Comparison of ENCODE assay signal across 12 mouse cellular contexts in the genomic region with DNA sequence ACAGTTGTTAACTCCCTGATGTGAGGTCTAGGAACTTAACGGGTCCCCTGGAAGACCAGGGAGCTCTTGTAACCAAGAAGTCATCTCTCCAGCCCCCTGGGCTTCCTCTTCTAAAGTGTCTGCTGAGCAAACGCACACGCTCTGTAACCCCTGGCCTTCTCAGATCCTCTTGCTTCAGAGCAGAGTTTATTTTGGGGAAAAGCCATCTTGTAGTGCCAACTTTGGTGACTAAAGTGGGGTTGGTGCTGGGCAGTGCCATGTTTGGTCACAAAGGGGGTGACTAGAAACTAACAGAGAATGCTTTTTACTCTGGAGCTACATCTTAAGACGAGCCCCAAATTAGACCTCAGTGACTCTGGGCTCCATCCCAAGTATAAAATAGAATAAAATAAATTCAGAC. TPM values are rescaled to one million over a fixed set of nuclear protein-coding genes. Genes with fewer than 3 reads are reported as not detected.
DNase-seq lines count a peak whose midpoint lies in the region; ATAC-seq and TF ChIP-seq lines count a peak whose summit lies in the region.
"Had no signal": no experiment of that assay in that cellular context is flagged by ENCODE, and none has a peak within 500 bp of the region (broad histone marks: within the 10 kb centered on the region; RNA-seq: fewer than 3 reads in every experiment).

No protein-coding gene starts in this region.

- H3K9me3 ChIP-seq in intestine, embryonic 16.5 days (ENCODE audit: control insufficient read depth, low read length) = no peaks in the 10 kb centered on the region
- no peaks in the 10 kb centered on the region for H3K9me3 ChIP-seq in intestine, postnatal 0 days (ENCODE audit: control insufficient read depth)
- H3K9me3 ChIP-seq: embryonic facial prominence, embryonic 12.5 days; hindbrain, embryonic 10.5 days; midbrain, embryonic 15.5 days had no signal

- TF ChIP-seq CTCF in intestine, postnatal 0 days (IDR thresholded peaks at IDR 0.05; ENCODE audit: low read depth) = no peak

- no peak overlapping the region for H3K9ac ChIP-seq in intestine, embryonic 16.5 days (ENCODE audit: low read depth, low read length)
- H3K9ac ChIP-seq in intestine, postnatal 0 days (ENCODE audit: low read depth, low read length) = no peak overlapping the region
- H3K9ac ChIP-seq: liver, embryonic 14.5 days; midbrain, embryonic 15.5 days had no signal

- peak overlapping the region; percentile 91; the same call in 1 of the 2 replicates for H3K27ac ChIP-seq in intestine, embryonic 16.5 days (ENCODE audit: low read length)
- no peak overlapping the region for H3K27ac ChIP-seq in intestine, postnatal 0 days (ENCODE audit: low read depth, low read length)
- H3K27ac ChIP-seq: liver, embryonic 14.5 days; midbrain, embryonic 15.5 days had no signal

- no peak overlapping the region for H3K4me2 ChIP-seq in intestine, embryonic 16.5 days (ENCODE audit: low read depth, low read length)
- H3K4me2 ChIP-seq in intestine, postnatal 0 days (replicated peaks; ENCODE audit: low read depth) = no peak overlapping the region
- H3K4me2 ChIP-seq: midbrain, embryonic 15.5 days had no signal

- DNase-seq in adrenal gland, adult (ENCODE audit: inconsistent age in 2 of 2, low spot score in 1 of 2) = peak; percentile 55 to 88
- DNase-seq in adrenal gland, postnatal 4 days (ENCODE audit: low spot score in 2 of 2) = no peak
- peak; percentile 35 for DNase-seq in thymus, postnatal 4 days
- DNase-seq in thymus, postnatal 10 days (ENCODE audit: low spot score in 2 of 2) = no peak
- peak; percentile 36 for DNase-seq in naive thymus-derived CD4-positive, alpha-beta T cell, adult 2 months (ENCODE audit: low read depth)
- no peak for DNase-seq in frontal cortex, postnatal 36 days (ENCODE audit: low spot score in 2 of 2)

- WGBS in intestine, embryonic 16.5 days = 76% methylated on average over 4 of the region's 4 CpGs
- WGBS in intestine, postnatal 0 days = 79% methylated on average over 4 of the region's 4 CpGs

- ATAC-seq in intestine, embryonic 16.5 days = no peak
- ATAC-seq in intestine, postnatal 0 days = no peak

- H3K27me3 ChIP-seq in intestine, embryonic 16.5 days (replicated peaks; ENCODE audit: control insufficient read depth, insufficient read depth, low read length) = no peaks in the 10 kb centered on the region
- H3K27me3 ChIP-seq in intestine, postnatal 0 days (replicated peaks; ENCODE audit: control insufficient read depth, insufficient read depth, low read length) = 0 out of 2 replicates have a peak, but pooled peaks cover 3% of the 10 kb centered on the region
- H3K27me3 ChIP-seq: embryonic facial prominence, embryonic 12.5 days; midbrain, embryonic 15.5 days had no signal

- H3K4me3 ChIP-seq in intestine, embryonic 16.5 days (ENCODE audit: low read length) = no peak overlapping the region
- no peak overlapping the region for H3K4me3 ChIP-seq in intestine, postnatal 0 days (ENCODE audit: low read depth, low read length)
- H3K4me3 ChIP-seq: embryonic facial prominence, embryonic 12.5 days; midbrain, embryonic 15.5 days had no signal

- no peaks in the 10 kb centered on the region for H3K36me3 ChIP-seq in intestine, embryonic 16.5 days (ENCODE audit: control insufficient read depth, insufficient read depth, low read length)
- no peaks in the 10 kb centered on the region for H3K36me3 ChIP-seq in intestine, postnatal 0 days (ENCODE audit: control insufficient read depth, insufficient read depth)
- H3K36me3 ChIP-seq: embryonic facial prominence, embryonic 12.5 days; hindbrain, embryonic 10.5 days; midbrain, embryonic 15.5 days had no signal

- peaks cover 23% of the 10 kb centered on the region for H3K4me1 ChIP-seq in intestine, embryonic 16.5 days (ENCODE audit: control insufficient read depth, insufficient read depth, low read length)
- no peaks in the 10 kb centered on the region for H3K4me1 ChIP-seq in intestine, postnatal 0 days (replicated peaks; ENCODE audit: control insufficient read depth, insufficient read depth, low read length)

RNA-seq across cellular contexts. Expression of a gene that starts 22.4 kb away (rescaled TPM):
- 10 to 100 TPM; 37.0 to 37.1 TPM for total RNA-seq in adrenal gland, postnatal 4 days (2021)
- 40.5 and 45.6 TPM in 2 replicates for polyA plus RNA-seq in intestine, embryonic 16.5 days (2015; fragmentation: Nextera tagmentation; extraction: Ambion mirVana)
- polyA plus RNA-seq in intestine, postnatal 0 days (2015; fragmentation: Nextera tagmentation; extraction: Ambion mirVana) = 46.5 and 58.8 TPM in 2 replicates

RNA-seq across cellular contexts. Expression of a gene that starts 29.1 kb away (rescaled TPM):
- total RNA-seq in adrenal gland, postnatal 4 days (2021) = 1 to 10 TPM; 1.2 to 1.5 TPM
- polyA plus RNA-seq in intestine, embryonic 16.5 days (2015; fragmentation: Nextera tagmentation; extraction: Ambion mirVana) = 3.1 and 3.5 TPM in 2 replicates
- polyA plus RNA-seq in intestine, postnatal 0 days (2015; fragmentation: Nextera tagmentation; extraction: Ambion mirVana) = 2.0 and 2.4 TPM in 2 replicates
- polyA plus RNA-seq: hindbrain, embryonic 10.5 days had no signal

Comparison
In these comparisons a context has a peak if more than half of its experiments do, and no peak if none do; other contexts are left out.
1. DNase-seq: peak in adrenal gland, adult (2 of 2), thymus, postnatal 4 days (single experiment) and naive thymus-derived CD4-positive, alpha-beta T cell, adult 2 months (single experiment); none in adrenal gland, postnatal 4 days (0 of 2), thymus, postnatal 10 days (0 of 2) and frontal cortex, postnatal 36 days (0 of 2).